Mouse (Mus musculus): Measurements from ENCODE around the gene Erp44.

The Erp44 gene

GRCm38 (mm10) chr4:48239046-48239445, 40.3 kb downstream of the Erp44 start:
- no peak for DNase-seq (ENCODE audit: low read depth, low spot score)

DNA sequence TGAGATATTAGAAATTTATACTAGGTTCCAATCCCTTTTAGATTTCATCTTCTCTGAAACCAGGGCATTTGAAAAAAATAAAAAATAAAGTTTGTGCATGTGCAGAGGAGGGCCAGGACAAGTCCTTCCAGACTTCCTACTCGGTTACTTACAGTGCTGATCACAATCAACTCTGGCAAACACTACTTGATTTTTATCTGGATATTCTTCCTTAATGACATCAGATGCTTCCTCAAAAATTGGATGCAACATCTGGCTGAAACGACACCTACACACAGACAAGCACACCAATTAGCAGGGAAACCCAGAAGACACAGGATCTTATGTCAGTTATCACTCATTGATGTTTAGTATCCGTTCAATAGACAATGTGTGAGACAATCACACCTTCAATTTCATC, 42.6 kb downstream of the Erp44 start:
- no peak for DNase-seq (ENCODE audit: low read depth, low spot score)

GRCm38 (mm10) chr4:48226800-48227199, 52.6 kb downstream of the Erp44 start:
- no peak for DNase-seq (ENCODE audit: low read depth, low spot score)

GRCm38 (mm10) chr4:48225604-48226003, 53.8 kb downstream of the Erp44 start:
- no peak for DNase-seq (ENCODE audit: low read depth, low spot score)

DNA sequence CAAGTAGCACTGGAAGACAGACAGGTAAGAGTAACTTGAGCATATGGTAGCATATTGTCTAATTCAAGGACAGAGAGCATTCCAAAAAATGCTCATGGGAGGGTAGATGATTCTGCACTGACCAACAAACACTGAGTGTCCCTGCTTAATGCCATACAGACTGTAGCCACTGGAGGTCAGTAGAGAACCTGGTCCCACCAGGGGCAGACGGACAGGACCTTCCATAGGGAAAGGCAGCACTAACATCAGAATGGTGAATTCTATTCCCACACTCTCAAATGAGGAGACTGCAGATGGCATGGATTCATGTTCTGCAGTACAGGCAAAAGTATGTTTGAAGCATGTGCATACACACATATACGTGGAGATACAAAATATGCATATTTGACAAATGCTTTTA, 54.2 kb downstream of the Erp44 start:
- DNase-seq (ENCODE audit: low read depth, low spot score): peak; percentile 66

DNA sequence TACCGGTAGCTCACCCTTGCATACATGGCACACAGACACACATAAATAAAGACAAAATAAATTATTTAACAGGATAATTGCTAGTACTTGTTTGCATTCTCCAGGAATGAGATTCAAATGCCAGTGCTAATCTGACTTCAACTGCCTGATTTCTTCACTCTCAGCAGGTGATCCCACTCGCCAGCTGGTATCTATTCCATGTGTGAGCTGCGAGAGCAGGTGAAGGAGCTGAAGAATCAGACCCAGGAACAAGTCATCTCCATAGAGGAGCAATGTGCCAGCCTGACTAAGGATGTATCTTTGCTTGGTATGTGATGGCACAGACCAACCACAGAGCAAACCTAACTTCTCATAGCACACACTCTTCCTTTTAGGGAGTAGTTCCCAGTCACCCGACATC, 75.8 kb downstream of the Erp44 start:
- no peak for DNase-seq (ENCODE audit: low read depth, low spot score)

DNA sequence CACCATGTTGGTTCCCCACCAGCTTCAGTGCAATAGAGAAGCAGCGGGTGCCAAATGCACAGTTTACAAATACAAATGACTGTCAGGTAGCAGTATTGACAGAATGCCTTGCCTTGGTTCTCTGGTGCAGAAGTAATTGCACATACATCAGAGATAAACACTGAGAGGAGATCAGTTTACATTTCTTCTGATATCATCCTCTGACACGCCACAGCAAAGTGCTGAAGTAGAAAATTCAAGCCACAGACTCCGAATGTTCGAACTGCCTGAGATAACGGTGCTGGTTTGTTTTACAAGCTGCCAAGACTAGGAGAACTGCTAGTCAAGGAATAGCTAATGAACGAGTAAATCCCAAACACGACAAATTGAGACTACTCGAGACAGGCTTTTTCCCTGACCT, 80.9 kb downstream of the Erp44 start:
- no peak for DNase-seq (ENCODE audit: low read depth, low spot score)

GRCm38 (mm10) chr4:48197925-48198324, 81.4 kb downstream of the Erp44 start:
- no peak for DNase-seq (ENCODE audit: low read depth, low spot score)

DNA sequence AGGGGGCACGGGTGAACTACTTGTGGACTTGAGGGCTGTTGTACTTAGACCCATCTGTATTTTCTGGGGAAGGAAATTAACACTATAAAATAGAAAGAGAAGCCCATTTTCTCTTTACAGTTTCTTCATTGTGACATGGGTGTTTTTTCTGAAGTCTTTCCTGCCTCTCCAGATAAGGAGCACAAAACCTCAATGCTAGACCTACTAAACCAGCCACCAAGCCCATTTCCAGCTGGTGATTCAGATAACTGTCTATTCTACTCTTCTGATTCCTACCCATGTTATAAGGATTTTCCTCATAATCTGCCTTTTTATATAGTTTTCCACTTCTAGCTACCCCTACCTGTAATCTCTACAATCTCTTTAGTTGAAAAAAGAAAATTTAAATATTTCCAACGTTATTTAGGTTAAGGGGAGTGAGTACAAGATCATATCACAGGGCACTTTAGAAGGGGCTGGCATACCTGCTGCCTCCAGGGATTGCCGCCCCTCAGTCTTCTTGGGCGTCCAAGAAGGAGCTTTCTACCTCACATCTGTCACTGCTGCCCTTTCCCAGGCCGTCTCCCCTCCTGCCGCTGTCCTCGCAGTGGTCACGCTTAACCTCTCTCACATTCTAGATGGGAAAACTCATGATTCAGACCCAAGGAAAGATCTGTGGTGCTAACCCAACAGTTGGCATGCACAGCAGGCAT, 97.1 kb downstream of the Erp44 start:
- no peak for DNase-seq (ENCODE audit: low read depth, low spot score)

GRCm38 (mm10) chr4:48181366-48181765, 98.0 kb downstream of the Erp44 start:
- DNase-seq (ENCODE audit: low read depth, low spot score): no peak

- no peak for DNase-seq (ENCODE audit: low read depth, low spot score)
Observed at GRCm38 (mm10) chr4:48180922-48181321, 98.4 kb downstream of the Erp44 start.

- DNase-seq (ENCODE audit: low read depth, low spot score): no peak
Observed at GRCm38 (mm10) chr4:48175666-48176065, 103.7 kb downstream of the Erp44 start.

GRCm38 (mm10) chr4:48163851-48164250, 115.5 kb downstream of the Erp44 start:
- no peak for DNase-seq (ENCODE audit: low read depth, low spot score)

- DNase-seq (ENCODE audit: low read depth, low spot score): no peak
Observed at GRCm38 (mm10) chr4:48160386-48160785, 119.0 kb downstream of the Erp44 start.

DNA sequence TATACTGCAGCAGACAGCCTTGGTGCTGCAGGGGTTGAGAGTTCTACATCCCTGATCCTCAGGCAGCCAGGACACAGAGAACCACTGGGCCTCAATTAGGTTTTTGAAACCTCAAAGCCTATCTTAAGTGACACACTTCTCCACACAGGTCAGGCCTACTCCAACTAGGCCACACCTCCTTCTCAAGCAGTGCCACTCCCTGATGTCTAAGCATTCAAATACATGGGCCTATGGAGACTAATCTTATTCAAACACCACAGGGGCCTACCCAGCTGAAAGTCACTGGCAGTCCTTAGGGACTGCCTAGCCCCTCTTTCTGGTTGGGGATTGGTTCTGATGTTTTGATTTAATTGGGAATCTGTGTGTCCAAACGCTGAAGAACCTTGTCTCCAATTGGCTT, 123.5 kb downstream of the Erp44 start:
- no peak for DNase-seq (ENCODE audit: low read depth, low spot score)

DNA sequence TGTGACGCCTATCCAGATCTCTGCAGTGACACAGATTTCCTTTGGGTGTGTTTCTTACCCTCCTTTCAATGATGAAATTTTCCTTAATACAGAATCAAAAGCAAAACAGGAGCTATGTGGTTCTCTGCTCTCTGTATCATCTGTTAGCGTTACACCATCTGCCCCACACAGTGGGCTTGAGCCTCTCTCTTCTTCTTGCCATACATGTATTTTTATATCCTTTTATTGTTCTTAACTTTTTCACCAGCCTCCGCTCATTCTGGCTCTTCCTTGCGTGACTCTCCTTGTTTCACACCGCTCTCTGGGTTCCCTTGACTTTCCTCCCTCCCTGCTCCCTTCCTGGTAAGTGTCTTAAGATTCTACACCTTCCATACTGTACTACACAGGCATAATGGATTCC, 126.1 kb downstream of the Erp44 start:
- no peak for DNase-seq (ENCODE audit: low read depth, low spot score)

DNA sequence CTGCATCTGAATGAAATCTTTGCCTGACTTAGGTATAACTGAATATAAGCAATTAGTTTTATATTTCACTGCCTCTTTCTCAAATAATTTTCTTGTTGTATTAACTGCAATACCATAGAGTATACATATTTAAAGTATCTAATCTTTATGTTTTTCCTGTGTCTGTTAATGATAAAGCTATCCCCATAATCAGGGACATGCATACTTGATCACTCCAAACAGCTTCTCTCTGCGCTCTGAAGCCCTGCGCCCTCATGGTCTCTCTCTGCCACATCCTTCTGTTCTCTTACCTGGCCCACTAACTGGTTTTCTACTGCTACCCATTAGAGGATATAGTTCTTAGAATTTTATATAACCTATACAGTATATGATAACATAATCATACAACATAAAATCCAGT, 129.9 kb downstream of the Erp44 start:
- no peak for DNase-seq (ENCODE audit: low read depth, low spot score)

Data from mesoderm, embryonic 11.5 days (tissue).